Mouse (Mus musculus): Measurements from ENCODE around the gene Tmem176b. TPM values are rescaled to one million over a fixed set of nuclear protein-coding genes. Genes with fewer than 3 reads are reported as not detected.

The Tmem176b gene
- polyA plus RNA-seq (2012; rRNA removed; ENCODE audit: low replicate concordance), result 317 and 511 TPM in 2 replicates

GRCm38 (mm10) chr6:48840973-48841625, at the start of gene Tmem176b:
Gene Tmem176b (minus strand): TSS chr6:48841496.

GRCm38 (mm10) chr6:48872596-48872995, 31.3 kb upstream of the Tmem176b start, which contains the start of gene Aoc1:
Gene Aoc1 (plus strand): TSS chr6:48872896.

GRCm38 (mm10) chr6:48840371-48840969, 826 bp downstream of the Tmem176b start, which contains the start of gene Tmem176a:
Gene Tmem176a (plus strand): TSS chr6:48840919.

Other genes starting within 250 kb of the Tmem176b start
- 44.0 and 69.3 TPM in 2 replicates for gene Repin1, start 247.6 kb downstream of the Tmem176b start, polyA plus RNA-seq (2012; rRNA removed; ENCODE audit: low replicate concordance)
- gene Gm44965, start 247.6 kb downstream of the Tmem176b start, polyA plus RNA-seq (2012; rRNA removed; ENCODE audit: low replicate concordance), result not detected in 2 replicates
- gene Zfp775, start 239.4 kb downstream of the Tmem176b start, polyA plus RNA-seq (2012; rRNA removed; ENCODE audit: low replicate concordance), result 5.5 and 9.2 TPM in 2 replicates
- gene AI854703, start 214.7 kb downstream of the Tmem176b start, polyA plus RNA-seq (2012; rRNA removed; ENCODE audit: low replicate concordance), result 2.3 and 2.6 TPM in 2 replicates
- 9.5 and 11.9 TPM in 2 replicates for gene Gimap8, start 194.3 kb downstream of the Tmem176b start, polyA plus RNA-seq (2012; rRNA removed; ENCODE audit: low replicate concordance)
- gene Gimap9, start 165.4 kb downstream of the Tmem176b start, polyA plus RNA-seq (2012; rRNA removed; ENCODE audit: low replicate concordance), result 4.7 and 7.4 TPM in 2 replicates
- gene Gimap4, start 156.9 kb downstream of the Tmem176b start, polyA plus RNA-seq (2012; rRNA removed; ENCODE audit: low replicate concordance), result 45.9 and 83.2 TPM in 2 replicates
- gene Gimap6, start 133.3 kb downstream of the Tmem176b start, polyA plus RNA-seq (2012; rRNA removed; ENCODE audit: low replicate concordance), result 23.4 and 35.8 TPM in 2 replicates
- gene Gm28053, start 122.9 kb downstream of the Tmem176b start, polyA plus RNA-seq (2012; rRNA removed; ENCODE audit: low replicate concordance), result 0.29 TPM in 1 of 2 replicates, not detected in the other
- gene Gimap7, start 122.9 kb downstream of the Tmem176b start, polyA plus RNA-seq (2012; rRNA removed; ENCODE audit: low replicate concordance), result 2.8 and 3.2 TPM in 2 replicates
- 14.8 and 53.3 TPM in 2 replicates for gene Gimap1, start 102.4 kb downstream of the Tmem176b start, polyA plus RNA-seq (2012; rRNA removed; ENCODE audit: low replicate concordance)
- gene Gimap5, start 95.3 kb downstream of the Tmem176b start, polyA plus RNA-seq (2012; rRNA removed; ENCODE audit: low replicate concordance), result 27.6 and 43.3 TPM in 2 replicates
- 61.7 and 68.3 TPM in 2 replicates for gene Gimap3, start 70.6 kb downstream of the Tmem176b start, polyA plus RNA-seq (2012; rRNA removed; ENCODE audit: low replicate concordance)
- 117 and 142 TPM in 2 replicates for gene Tmem176a, start 577 bp downstream of the Tmem176b start, polyA plus RNA-seq (2012; rRNA removed; ENCODE audit: low replicate concordance)
- gene Aoc1, start 31.4 kb upstream of the Tmem176b start, polyA plus RNA-seq (2012; rRNA removed; ENCODE audit: low replicate concordance), result 14.6 and 18.5 TPM in 2 replicates
- 0.06 and 0.08 TPM in 2 replicates for gene 1600015I10Rik, start 88.4 kb upstream of the Tmem176b start, polyA plus RNA-seq (2012; rRNA removed; ENCODE audit: low replicate concordance)
- gene Doxl2, start 133.5 kb upstream of the Tmem176b start, polyA plus RNA-seq (2012; rRNA removed; ENCODE audit: low replicate concordance), result not detected in 2 replicates
- gene Svs1, start 145.4 kb upstream of the Tmem176b start, polyA plus RNA-seq (2012; rRNA removed; ENCODE audit: low replicate concordance), result not detected in 2 replicates
- gene Gpnmb, start 195.1 kb upstream of the Tmem176b start, polyA plus RNA-seq (2012; rRNA removed; ENCODE audit: low replicate concordance), result 16.9 and 30.9 TPM in 2 replicates
- gene Malsu1, start 232.3 kb upstream of the Tmem176b start, polyA plus RNA-seq (2012; rRNA removed; ENCODE audit: low replicate concordance), result 18.4 and 27.9 TPM in 2 replicates

Data from mammary gland, adult 2 months (tissue).